Mouse (Mus musculus) E14TG2a.4 (cell line): ENCODE data around the gene Fam83d.

ENCODE experiments used
- CTCF ChIP-seq: conservative IDR thresholded peaks from 2 replicates; pipeline ENCODE4 v1.5.1; 2014; ENCODE audit warnings: low read length
- POU5F1 ChIP-seq: IDR thresholded peaks from 2 replicates; pipeline ENCODE4 v1.6.1; 2014; ENCODE audit warnings: low read length, borderline replicate concordance

- TF ChIP-seq CTCF, result no peak
- TF ChIP-seq POU5F1, result no peak
Observed at GRCm38 (mm10) chr2:158786927-158787795, 19.3 kb downstream of the Fam83d start.
